Mouse (Mus musculus): ENCODE data around the gene Lyzl4.

The Lyzl4 gene

DNA sequence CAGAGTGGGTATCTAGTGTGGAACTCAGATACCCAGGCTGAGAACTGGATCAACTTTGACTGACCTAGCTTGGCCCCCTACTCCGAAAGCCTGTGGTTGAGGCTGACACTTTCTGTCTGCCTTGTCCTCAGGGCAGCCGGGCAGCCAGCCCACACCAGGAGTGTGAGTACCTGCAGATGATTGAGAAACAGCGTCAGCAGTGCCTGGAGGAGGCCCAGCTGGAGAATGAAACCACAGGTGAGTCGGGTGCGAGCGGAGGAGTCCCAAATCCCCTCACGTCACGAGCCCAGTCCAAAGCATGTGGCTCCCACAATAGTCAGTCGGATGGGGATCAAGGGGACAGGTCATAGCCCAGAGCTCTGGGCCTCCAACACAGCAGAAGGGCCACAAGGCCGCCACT, 11.8 kb upstream of the Lyzl4 start:
- DNase-seq (ENCODE audit: low read depth, low spot score): no peak

DNA sequence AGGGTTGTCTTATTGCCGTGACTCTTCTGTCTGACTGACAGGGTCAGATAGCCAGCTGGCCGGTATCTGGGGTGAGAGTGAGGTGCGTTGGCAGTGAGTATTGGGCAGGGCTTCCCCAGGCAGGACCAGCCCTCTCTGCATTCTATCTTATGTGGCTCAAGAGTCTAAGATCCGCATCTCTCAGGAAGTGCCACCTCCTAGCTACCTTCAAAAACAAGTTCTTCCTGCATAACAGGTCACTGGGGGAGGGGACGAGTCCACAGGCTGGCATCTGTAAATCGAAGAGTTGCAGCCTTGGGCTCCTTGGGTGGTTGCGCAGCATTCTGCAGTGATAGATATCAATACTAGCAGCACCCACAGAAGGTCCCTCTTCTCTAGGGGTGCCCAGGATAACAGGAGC, 5.1 kb upstream of the Lyzl4 start:
- DNase-seq (ENCODE audit: low read depth, low spot score): no peak

DNA sequence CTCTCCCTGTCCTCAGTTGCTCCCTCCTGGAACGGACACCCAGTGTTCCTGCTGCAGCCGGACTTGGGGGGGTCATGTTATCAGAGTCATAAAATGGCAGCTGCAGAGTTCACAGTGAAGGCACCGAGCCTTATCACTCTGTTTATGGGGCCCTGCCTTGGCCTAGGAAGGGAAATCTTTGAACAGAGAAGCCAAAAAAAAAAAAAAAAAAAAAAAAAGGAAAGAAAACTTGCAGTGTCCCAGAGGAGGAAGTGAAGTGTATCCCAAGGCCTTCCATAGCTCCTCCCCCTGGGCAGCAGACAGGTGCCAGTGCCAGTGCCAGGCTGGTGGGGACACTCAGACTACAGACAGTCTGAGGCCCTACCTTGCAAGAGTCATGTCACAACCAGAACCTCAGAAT, 3.0 kb upstream of the Lyzl4 start:
- DNase-seq (ENCODE audit: low read depth, low spot score): no peak

DNA sequence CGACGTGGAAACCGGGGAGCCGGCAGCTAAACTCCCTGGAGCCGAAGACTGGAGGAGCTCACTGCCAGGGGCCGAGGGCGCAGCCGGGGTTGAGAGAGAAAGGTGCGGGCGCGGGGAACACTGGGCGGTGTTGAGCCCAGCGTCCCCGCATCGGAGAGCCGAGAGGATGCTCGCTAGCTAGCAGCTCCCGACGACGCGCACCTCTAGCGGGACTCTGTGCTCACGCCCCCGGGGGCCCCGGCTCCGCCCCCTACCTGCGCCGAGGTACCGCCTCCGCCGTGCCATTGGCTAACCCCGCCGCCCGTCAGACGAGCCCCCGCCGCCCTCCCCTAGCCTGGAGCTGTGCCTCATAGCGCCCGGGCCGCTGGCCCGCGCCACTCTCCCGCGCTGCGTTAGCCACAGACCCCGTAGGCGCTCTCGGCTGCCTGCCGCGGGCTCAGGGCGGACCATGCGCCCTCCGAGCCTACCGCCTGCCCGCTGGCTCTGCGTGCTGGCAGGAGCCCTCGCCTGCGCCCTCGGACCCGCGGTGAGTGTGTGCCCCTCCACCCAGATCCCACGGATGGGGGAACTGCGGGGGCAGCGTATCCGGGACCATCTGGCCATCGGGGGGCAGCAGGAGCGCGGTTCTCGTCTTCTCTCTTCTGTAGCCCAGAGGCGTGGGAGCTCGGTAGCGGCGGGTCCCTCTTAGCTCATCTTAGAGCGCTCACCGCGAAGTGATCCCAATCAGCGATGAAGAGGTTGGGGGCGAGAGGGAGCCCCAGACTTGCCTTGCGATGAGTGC, 695 bp upstream of the Lyzl4 start, which contains the start of gene Vipr1:
Gene Vipr1 (plus strand): TSS at position 316 of the 781 bp plus-strand sequence.
- peak; percentile 91 for DNase-seq (ENCODE audit: low read depth, low spot score)

DNA sequence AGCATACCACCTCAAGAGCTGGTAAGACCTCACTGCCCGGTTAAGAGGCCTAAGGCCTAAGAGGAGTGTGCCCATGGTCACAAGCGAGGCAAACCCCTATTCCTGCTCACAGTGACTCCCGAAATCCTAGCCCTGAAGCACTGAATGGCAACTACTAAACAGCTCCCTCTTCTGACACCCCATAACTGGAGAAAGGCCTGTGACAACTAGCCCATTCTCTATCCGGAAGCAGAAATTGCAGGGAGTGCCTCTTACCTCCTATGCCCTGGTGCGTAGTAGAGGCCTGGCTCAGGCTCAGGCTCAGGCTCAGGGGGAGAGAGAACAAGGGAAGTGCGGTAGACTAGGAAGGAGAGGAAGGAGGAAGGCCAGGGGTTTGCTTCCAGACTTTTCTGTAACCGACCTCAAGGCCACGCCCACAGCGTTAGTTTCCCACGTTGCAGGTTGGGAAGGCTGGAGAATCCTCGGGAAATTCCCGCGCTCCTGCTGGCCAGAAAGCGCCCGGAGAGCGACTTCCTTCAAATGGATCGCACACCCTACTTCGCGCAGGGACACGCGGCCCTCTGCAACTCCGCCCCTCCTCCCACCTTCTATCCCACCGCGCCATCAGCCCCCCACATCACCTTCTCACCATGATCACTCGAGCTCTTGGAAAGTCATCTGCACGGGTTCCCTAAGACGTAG, 521 bp downstream of the Lyzl4 start:
- DNase-seq (ENCODE audit: low read depth, low spot score): peak; percentile 71

DNA sequence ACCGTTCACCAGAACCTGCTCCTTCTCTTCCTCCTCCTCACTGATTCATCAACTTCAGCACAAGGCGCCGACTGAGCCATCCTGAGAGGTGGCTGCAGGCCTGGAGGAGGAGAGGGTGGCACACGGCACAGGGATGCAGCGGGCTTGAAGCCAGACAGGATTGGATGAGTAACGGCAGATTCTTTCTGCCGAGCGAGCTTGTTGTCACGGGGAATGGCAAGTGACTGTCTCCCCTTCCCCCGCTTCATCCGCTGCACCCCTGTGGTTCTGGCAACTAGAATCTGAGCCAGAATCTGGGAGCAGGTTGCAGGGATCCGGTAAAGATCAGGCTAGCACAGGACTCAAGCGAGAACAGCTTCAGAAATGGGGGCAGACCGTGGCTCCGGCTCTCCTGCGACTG, 2.1 kb downstream of the Lyzl4 start:
- DNase-seq (ENCODE audit: low read depth, low spot score): no peak

DNA sequence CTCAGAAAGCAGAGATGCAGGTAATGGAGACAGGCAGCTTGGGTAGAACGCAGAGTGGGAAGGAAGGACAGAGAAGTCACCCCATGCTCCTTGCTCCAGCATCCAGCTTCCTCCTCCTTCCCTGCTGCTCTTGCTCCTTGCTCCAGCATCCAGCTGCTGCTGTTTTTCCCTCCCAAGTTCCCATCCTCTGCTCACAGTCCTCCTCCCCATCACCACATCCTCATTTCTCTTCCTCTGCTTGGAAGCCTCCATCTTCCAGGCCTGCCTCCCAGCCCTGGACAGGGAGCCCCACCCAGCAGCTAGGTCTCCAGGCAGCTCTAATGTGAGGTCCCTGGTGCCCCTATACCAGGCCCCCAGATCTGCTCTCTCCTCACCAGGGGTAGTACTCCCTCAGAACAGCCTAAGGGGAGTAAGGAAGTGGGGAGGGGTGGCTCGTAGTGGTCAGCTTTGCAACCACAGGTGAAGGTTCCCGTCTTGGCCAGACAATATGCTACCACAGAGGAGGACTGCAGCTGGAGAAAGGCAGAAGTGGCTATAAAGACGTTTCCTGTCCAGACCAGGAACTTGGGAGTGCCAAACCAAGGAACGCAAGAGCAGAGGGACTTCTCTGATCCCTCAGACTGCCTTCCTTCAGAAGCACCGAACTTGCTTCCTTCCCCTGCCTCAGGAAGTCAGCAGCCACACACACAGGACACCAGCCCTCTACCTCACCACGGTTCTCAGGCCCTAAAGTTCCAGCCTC, 5.9 kb downstream of the Lyzl4 start:
- no peak for DNase-seq (ENCODE audit: low read depth, low spot score)

DNA sequence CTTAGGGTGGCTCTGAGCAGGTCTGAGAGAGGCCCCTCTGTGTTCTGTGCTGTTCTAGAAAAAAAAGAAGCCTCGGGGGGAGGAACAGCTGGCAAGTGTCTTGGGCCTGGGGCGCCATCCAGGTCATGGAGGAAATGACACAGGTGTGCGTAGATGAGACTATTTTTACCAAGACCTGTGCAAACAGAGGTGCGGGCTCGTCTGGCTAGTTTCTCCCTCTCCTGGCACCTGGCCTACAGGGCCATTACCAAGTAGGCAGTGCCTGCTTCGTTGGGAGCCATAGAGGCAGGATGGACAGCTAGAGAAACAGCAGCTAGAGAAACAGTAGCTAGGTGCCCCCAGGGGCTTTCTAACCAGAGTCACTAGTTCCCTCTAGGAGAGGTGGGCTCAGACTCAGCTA, 8.6 kb downstream of the Lyzl4 start:
- no peak for DNase-seq (ENCODE audit: low read depth, low spot score)

DNA sequence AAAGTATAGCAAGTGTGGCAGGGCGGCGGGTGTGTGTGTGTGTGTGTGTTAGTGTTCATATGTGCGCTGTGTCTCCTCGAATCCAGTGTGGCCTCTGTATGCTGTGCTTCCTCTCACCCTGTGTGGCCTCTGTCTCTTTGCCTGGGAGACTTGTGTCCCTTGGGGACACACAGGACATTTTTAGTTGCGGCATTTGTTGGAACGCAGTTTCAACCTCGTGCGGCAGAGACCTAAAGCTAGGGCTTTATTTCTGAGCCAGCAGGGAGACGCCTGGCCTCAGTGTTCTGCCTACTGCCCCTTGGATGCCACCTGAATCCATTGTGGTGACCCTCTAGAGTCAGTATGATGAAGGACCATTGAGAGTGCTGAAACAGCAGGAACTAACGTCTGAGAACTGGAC, 9.0 kb downstream of the Lyzl4 start:
- no peak for DNase-seq (ENCODE audit: low read depth, low spot score)

DNA sequence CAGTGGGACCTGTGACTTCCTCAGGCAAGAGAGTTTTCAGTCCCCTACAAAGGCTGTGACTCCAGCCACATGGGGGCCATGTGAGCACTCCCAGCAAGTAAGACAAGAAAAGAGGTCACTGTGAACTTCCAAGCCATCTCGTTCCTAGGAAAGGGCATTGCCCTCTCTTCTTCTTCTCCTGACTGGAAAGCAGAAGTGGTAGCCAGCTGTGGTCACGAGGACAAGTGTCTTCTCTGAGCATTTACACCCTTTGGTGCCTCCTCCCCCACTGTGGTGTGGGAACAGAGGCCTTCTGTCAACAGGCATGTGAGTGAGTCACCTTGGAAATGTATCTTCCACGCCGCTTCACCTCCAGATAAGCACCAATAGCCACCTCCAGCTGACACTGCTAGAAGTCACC, 9.9 kb downstream of the Lyzl4 start:
- no peak for DNase-seq (ENCODE audit: low read depth, low spot score)

DNA sequence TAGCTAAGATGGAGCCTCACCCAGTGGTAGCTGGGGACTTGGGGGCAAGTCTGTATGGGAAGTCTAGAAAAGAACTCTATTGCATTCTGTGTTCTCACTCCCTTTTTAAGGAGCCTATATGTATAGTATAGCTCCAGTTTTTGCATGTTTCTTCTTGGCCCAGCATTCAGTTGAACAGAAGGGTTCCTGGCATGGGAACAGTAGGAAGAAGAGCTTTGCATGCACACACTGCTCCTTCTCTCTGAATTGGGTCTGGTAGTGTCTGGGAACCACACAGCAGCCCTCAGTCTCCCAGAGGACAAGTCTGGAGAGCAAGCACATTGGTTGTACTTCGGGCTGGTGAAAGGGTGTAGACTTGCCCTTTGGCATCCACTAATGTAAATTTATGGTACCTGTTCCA, 11.3 kb downstream of the Lyzl4 start:
- DNase-seq (ENCODE audit: low read depth, low spot score): no peak

DNA sequence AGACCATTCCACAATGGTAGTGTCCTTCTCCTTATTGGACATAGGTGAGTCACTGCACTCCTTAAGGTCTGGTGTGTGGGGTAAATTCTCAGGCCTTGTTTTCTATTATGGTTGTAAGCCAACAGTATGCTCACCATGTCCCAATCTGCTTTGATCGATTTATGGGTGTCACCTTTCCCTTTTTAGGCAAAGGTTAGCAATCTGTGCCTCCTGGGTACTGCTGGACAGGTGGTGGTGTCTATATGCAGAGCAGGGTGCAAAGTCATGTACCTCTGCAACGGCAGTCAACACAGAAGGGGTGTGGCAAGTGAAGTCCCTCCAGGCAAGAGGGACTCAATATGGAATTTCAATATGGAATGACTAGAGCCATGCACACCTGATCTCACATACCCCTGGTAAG, 17.0 kb downstream of the Lyzl4 start:
- no peak for DNase-seq (ENCODE audit: low read depth, low spot score)

DNA sequence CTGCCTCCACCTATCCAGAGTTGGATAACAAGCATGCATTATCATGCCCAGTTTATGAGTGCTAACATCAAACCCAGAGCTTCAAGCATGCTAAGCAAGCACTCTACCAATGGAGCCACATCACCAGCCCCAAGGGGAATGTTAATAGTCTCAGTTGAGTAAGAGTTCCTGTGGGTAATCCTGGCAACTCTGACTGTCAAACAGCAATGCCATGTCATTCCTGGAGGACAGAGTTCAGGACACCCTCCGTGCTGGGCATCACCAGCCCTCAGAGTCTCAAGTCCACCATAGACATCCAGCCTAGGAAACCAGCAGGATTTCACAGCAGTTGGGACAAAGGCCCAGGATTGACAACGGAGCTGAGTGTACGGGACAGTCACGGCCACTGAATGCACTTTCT, 18.7 kb downstream of the Lyzl4 start:
- DNase-seq (ENCODE audit: low read depth, low spot score): no peak

DNA sequence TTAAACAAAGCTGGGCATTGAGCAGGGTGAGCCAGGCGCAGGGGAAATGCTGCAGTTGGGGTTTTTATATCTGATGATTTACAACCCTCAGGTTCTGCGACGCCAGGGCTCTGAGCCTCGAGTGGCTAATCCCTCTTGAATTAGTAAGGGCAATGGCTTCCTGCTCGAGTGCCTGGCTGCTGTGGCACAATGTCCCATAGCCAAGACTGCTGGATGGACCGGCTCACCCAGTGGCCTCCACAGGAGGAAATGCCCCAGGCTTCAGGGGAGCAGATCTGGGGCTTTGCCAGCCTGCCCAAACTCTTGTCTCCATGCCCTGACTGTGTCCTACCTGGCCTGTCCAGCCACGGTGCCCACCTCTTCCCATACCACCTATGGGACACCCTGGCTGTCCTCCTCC, 22.5 kb downstream of the Lyzl4 start:
- DNase-seq (ENCODE audit: low read depth, low spot score): no peak

DNA sequence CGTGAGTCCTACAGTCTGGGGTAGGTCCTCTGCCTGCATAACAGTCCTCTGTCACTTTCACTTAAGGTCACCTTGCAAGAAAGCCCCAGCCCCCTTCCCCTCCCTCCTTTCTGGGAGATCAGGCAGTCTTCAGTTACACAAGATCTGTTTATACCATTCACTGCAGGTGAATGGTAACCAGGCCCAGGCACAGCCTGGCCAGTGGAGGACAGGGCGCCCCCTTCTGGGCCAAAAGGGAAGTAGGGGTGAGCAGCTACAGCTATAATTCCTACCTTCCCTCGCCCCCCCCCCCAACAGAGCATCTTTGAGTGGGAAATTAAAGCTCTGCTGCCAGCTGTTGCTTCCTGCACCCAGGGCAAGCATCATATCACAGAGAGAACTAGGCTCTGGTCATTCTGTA, 25.4 kb downstream of the Lyzl4 start:
- DNase-seq (ENCODE audit: low read depth, low spot score): peak; percentile 79

DNA sequence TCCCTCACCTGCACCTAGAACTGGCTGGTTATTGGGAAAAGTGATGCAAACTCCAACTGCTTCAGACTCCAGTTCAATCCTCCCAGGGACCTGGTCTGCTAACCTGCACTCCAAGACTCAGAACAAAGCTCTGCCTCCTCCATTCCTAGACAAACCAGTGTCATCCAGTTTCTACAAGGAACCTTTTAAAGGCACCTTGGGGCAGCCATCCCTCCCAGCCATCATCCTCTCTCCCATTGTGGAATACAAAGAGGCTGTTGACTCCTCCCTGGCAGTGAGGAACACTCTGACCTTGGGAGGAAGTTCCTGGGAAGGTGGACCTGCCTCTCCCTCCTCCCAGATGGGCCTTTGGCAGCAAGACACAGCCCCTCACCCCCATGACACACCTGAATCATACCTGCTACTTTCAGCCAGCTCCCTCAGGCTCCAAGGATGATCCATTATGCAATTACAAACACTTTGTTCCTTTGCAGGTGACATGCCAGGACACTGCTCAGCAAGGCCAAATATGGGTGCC, 27.6 kb downstream of the Lyzl4 start:
- DNase-seq (ENCODE audit: low read depth, low spot score): peak; percentile 93

DNA sequence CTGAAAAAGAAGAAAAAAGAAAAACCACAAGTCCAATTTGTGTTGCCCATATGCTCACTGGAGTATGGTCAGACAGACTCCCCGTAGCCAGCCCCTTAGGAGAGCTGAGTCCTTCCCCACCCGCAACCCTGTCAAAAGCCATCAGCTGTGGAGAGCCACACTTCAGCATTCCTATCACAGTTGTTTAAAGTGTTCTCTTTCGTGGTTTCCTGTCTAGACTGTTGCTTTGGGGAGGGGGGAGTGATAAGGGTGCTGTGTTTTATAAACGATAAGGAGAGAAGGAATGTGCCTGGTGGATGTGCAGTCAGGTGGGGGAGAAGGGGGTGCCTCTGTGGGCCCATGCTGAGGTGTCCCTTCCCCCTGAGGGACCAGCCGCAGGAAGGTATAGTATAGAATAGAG, 28.7 kb downstream of the Lyzl4 start:
- DNase-seq (ENCODE audit: low read depth, low spot score): no peak

DNA sequence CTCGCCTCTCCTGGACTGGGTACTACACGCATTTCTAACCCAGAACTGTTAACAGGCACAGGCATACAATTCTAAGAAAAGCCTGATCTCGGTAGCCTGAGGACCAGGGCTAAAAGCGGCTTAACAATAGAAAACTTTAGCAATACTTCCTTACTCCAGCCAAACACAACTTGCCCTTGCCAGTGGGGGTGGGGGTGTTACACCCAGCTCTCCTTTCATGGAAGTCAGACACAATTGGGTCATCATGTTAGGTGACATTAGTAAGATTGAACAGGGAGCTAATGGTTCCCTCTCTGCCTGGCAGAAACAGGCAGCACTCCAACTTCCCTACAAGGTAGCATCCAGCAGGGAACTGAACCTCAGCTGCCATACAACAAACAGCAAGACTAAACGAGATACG, 32.5 kb downstream of the Lyzl4 start:
- DNase-seq (ENCODE audit: low read depth, low spot score): no peak

DNA sequence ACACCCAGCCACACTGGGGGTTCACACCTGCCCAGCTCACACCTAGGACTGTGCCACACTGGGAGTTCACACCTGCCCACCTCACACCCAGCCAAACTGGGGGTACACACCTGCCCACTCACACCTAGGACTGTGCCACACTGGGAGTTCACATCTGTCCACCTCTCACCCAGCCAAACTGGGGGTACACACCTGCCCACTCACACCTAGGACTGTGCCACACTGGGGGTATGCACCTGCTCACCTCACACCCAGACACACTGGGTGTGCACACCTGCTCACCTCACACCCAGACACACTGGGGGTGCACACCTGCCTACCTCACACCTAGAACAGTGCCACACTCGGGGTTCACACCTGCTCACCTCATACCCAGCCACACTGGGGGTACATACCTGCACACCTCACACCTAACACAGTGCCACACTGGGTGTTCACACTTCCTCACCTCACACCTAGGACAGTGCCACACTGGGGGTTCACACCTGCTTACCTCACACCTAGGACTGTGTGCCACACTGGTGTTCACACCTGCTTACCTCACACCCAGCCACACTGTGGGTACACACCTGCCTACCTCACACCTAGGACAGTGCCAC, 35.3 kb downstream of the Lyzl4 start:
- no peak for DNase-seq (ENCODE audit: low read depth, low spot score)

DNA sequence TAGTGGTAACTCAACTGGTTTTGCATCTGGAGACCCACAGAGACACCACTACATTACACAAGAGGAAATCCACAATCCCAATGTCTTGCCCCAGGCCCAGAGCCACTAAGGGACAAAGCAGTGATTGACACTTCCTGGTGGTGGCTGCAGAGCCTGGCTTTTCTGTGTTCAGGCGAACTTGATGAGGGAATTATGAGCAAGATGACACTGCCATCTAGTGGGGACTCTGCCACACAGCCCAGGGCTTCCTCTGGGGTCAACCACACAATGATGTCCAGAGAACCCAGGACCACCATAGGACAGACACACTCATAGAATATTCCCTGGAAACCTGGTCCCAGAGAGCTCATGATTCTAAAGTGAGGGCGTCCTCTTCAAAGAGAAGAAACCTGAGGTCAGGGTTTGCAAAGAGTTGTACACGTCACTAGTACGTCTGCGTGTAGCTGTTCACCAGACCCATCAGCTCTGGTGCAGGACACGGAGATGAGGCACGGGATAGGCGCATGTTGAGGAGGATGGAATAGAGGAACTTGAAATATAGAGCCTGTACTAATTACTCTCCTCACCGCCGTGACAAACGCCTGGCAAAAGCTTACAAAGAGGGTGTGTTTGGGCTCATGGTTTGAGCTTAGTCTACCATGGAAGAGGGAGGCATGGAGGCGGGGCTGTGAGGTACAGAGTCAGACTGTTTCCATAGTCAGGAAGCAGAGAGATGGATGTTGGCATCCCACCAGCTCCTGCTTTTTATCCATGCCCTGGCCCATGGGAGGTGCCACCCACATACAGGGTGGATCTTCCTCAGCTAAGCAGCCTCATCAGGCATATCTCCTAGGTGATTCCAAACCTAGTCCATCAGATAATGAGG, 36.2 kb downstream of the Lyzl4 start:
- peak; percentile 83 for DNase-seq (ENCODE audit: low read depth, low spot score)

DNA sequence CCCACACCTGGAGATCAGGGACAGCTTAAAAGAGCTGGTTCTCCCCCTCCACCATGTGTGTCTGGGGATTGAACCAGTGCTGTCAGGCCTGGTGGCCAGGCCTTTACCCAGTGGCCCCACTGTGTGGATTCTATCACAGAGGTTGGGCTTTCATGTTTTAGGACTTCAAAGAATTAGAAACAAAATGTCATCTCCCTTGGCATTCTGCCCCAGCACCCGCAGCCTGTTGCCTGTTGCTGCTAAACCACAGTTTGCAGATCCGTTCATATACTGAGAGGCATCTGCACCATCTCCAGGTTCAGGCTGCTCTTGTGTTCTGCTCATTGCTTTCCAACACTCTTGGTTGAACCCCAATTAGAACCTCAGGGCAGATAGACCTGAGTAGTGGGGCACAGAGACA, 39.5 kb downstream of the Lyzl4 start:
- DNase-seq (ENCODE audit: low read depth, low spot score): no peak
